Mouse (Mus musculus) spleen, adult 2 months (tissue): ENCODE measurements around the gene Mr1.

Experiments
- CTCF ChIP-seq: fragments of 200-500 bp; IDR thresholded peaks from 2 replicates; pipeline ENCODE4 v1.5.1; 2011; ENCODE audit warnings: mild to moderate bottlenecking, inconsistent platforms; ENCODE audit not compliant: insufficient read depth, insufficient read length, insufficient replicate concordance; ENCODE audit errors: extremely low read depth
- POLR2A ChIP-seq: fragments of 200-500 bp; IDR thresholded peaks from 2 replicates; pipeline ENCODE4 v1.6.1; 2011; ENCODE audit warnings: low read depth, low read length, inconsistent platforms

DNA sequence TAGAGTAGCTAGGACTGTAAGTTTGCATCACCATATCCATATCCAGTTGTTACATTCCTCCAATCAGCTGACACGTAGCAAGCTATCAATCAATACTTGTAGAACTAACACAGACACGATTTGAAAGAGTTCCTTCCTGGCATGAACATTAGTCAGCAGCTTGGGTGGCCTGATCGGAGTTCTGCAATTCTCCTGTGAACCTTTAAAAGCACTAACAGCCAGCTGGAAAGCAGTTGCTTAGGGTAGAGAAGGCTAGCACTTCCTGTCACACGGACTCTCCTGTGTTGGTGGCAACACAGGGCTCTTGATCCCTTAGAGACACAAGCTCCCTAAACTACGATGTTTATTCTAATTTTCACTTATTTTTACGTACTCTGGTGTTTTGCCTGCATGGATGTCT is 994 bp downstream of the Mr1 start:
- TF ChIP-seq CTCF: no peak
- no peak for TF ChIP-seq POLR2A
